Mouse (Mus musculus) heart, embryonic 16.5 days (tissue): Measurements from ENCODE around the gene Zfp462. TPM values are rescaled to one million over a fixed set of nuclear protein-coding genes. Genes with fewer than 3 reads are reported as not detected.

ENCODE experiments used
- ATAC-seq: fragments of 200-750 bp; cut with Nextera tagmentation; replicated peaks from 2 replicates; pipeline ENCODE4 v1.8.0; 2017; ENCODE audit warnings: moderate number of reproducible peaks; ENCODE audit not compliant: insufficient read depth, low FRiP score; ENCODE audit errors: extremely low read depth
- H3K27ac ChIP-seq: fragments of 300-500 bp; sonication (generic); 2 replicates; pipeline ENCODE4 v1.5.1; 2014; ENCODE audit warnings: mild to moderate bottlenecking, low read length, control low read depth, moderate library complexity
- H3K27me3 ChIP-seq: fragments of 300-500 bp; sonication (generic); 2 replicates; pipeline ENCODE4 v1.6.1; 2014; ENCODE audit warnings: low read length, mixed read lengths; ENCODE audit not compliant: control insufficient read depth, insufficient read depth
- H3K36me3 ChIP-seq: fragments of 300-500 bp; sonication (generic); 2 replicates; pipeline ENCODE4 v1.6.1; 2014; ENCODE audit not compliant: control insufficient read depth, insufficient read depth
- H3K4me1 ChIP-seq: fragments of 300-500 bp; sonication (generic); 2 replicates; pipeline ENCODE4 v1.6.1; 2014; ENCODE audit warnings: low read length, mixed read lengths; ENCODE audit not compliant: control insufficient read depth, insufficient read depth
- H3K4me2 ChIP-seq: fragments of 300-500 bp; sonication (generic); 2 replicates; pipeline ENCODE4 v1.6.1; 2014; ENCODE audit warnings: low read depth, mild to moderate bottlenecking, control low read depth, low read length
- H3K4me3 ChIP-seq: fragments of 300-500 bp; sonication (generic); 2 replicates; pipeline ENCODE4 v1.5.1; 2014; ENCODE audit warnings: mild to moderate bottlenecking, control low read depth, low read length
- H3K9ac ChIP-seq: fragments of 300-500 bp; sonication (generic); 2 replicates; pipeline ENCODE4 v1.6.1; 2014; ENCODE audit warnings: low read length, control low read depth
- H3K9me3 ChIP-seq: fragments of 300-500 bp; sonication (generic); replicated peaks from 2 replicates; pipeline ENCODE4 v1.6.1; 2016; ENCODE audit warnings: low read length; ENCODE audit not compliant: control insufficient read depth
- WGBS: fragments of 180-500 bp; shearing (Covaris S2); extraction: QIAGEN DNeasy Blood & Tissue Kit; methylation state at CpG from one replicate; pipeline ENCODE4 v1.1.7; 2014; 5-methylcytosine and 5-hydroxymethylcytosine counted together
- polyA plus RNA-seq: library from polyadenylated mRNA; unstranded; fragments of >200 nt; fragmentation: Nextera tagmentation; extraction: Ambion mirVana; gene quantifications from 2 replicates; pipeline ENCODE4 v1.2.1, GENCODE M21; 2015

Zfp462 gene
- polyA plus RNA-seq, 1 experiment from 2014 or later = 1.3 TPM

- H3K27ac ChIP-seq = no peak overlapping the region
- peaks cover 3% of the 10 kb centered on the region; the same call in 1 of the 2 replicates for H3K4me1 ChIP-seq
- no peak overlapping the region for H3K4me2 ChIP-seq
- no peaks in the 10 kb centered on the region for H3K36me3 ChIP-seq
- 47% methylated on average over 6 of the region's 6 CpGs for WGBS
- H3K27me3 ChIP-seq = no peaks in the 10 kb centered on the region
- no peak for ATAC-seq
- H3K4me3 ChIP-seq = no peak overlapping the region
- no peak overlapping the region for H3K9ac ChIP-seq
- H3K9me3 ChIP-seq = no peaks in the 10 kb centered on the region
Measured at GRCm38 (mm10) chr4:55088922-55089321, 144.1 kb downstream of the Zfp462 start.

- Histone ChIP-seq H3K9me3 (no peaks in the 10 kb centered on the region), H3K27me3 (no peaks in the 10 kb centered on the region), H3K4me3 (no peak overlapping the region), H3K9ac (no peak overlapping the region), H3K4me1 (no peaks in the 10 kb centered on the region), H3K4me2 (no peak overlapping the region), H3K27ac (no peak overlapping the region), H3K36me3 (no peaks in the 10 kb centered on the region)
- 54% methylated on average over 2 of the region's 2 CpGs for WGBS
- no peak for ATAC-seq
Measured at GRCm38 (mm10) chr4:55097157-55097556, 152.3 kb downstream of the Zfp462 start.

- Histone ChIP-seq H3K9ac (no peak overlapping the region), H3K4me1 (no peaks in the 10 kb centered on the region), H3K4me3 (no peak overlapping the region), H3K9me3 (no peaks in the 10 kb centered on the region), H3K27ac (no peak overlapping the region), H3K27me3 (no peaks in the 10 kb centered on the region), H3K4me2 (no peak overlapping the region), H3K36me3 (no peaks in the 10 kb centered on the region)
- ATAC-seq = no peak
- 64% methylated on average over 6 of the region's 6 CpGs for WGBS
Measured at GRCm38 (mm10) chr4:55098366-55098765, 153.5 kb downstream of the Zfp462 start.

DNA sequence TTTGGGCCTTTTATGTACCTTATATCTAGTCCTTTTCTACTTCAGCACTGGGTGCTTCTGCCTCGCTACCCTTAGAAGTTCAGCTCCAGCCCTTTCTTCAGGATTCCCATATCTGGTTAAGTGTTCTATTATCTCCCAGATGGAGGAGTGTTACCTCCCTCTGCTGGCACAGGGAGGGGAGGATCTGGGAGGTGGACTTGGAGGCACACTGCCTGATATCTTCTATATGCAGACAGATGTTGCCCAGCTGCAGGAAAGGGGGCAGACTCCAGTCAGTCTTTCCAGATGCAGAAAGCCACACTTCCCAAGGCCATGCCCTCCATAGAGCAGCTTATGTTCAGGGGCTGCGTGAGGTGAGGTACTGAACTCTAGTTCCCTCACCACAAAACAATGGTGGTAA, 156.0 kb downstream of the Zfp462 start:
- no peak overlapping the region for H3K4me2 ChIP-seq
- H3K27ac ChIP-seq = no peak overlapping the region
- no peak overlapping the region for H3K9ac ChIP-seq
- no peaks in the 10 kb centered on the region for H3K4me1 ChIP-seq
- no peak for ATAC-seq
- WGBS = 60% methylated on average over 2 of the region's 2 CpGs
- H3K27me3 ChIP-seq = no peaks in the 10 kb centered on the region
- no peaks in the 10 kb centered on the region for H3K9me3 ChIP-seq
- H3K36me3 ChIP-seq = no peaks in the 10 kb centered on the region
- no peak overlapping the region for H3K4me3 ChIP-seq

- no peak overlapping the region for H3K4me2 ChIP-seq
- no peak for ATAC-seq
- H3K4me3 ChIP-seq = no peak overlapping the region
- no peaks in the 10 kb centered on the region for H3K9me3 ChIP-seq
- H3K27me3 ChIP-seq = no peaks in the 10 kb centered on the region
- WGBS = 73% methylated on average over 9 of the region's 9 CpGs
- H3K4me1 ChIP-seq = no peaks in the 10 kb centered on the region
- H3K27ac ChIP-seq = no peak overlapping the region
- H3K9ac ChIP-seq = no peak overlapping the region
- H3K36me3 ChIP-seq = no peaks in the 10 kb centered on the region
Measured at GRCm38 (mm10) chr4:55101601-55102000, 156.8 kb downstream of the Zfp462 start.

DNA sequence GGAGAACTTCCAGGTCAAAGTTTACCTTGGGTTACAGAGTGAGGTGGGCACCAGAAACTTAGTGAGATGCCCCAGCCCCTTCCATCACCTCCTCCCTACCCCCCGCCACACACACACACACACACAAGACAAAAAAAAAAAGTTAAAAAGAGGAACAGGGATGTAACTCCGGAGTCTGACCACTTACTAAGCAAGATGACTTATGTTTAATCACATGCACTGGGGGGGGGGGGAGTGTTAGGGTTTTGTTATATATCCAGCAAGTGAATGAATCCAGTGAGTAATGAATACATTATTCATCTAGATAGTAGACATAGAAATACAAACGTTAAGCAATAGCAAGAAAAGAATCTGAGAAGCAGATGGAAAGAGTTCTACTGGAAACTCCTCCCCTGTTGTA, 157.5 kb downstream of the Zfp462 start:
- H3K27ac ChIP-seq = no peak overlapping the region
- 79% methylated on average over 3 of the region's 3 CpGs for WGBS

DNA sequence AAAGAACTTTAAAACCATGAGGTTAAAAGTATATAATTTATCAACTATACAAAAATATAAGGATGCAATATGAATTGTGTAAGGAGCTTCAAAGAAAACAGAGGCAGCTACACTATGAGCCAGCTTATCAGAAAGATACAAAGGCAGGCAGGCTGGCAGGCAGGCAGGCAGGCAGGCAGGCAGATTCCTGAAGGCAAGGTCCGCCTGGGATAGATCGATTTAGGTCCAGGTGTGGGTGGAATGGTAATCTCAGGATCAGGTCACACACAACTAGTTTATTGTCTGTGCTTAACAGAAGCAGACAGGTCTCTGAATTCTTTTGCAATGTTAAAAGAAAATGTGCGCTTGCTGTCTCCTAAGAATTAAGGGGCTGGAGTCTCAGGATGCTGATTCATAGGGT, 158.7 kb downstream of the Zfp462 start:
- Histone ChIP-seq H3K9me3 (no peaks in the 10 kb centered on the region), H3K4me3 (no peak overlapping the region), H3K9ac (no peak overlapping the region), H3K4me2 (no peak overlapping the region), H3K27ac (no peak overlapping the region), H3K4me1 (no peaks in the 10 kb centered on the region), H3K36me3 (no peaks in the 10 kb centered on the region), H3K27me3 (no peaks in the 10 kb centered on the region)
- WGBS = 53% methylated on average over 3 of the region's 3 CpGs
- no peak for ATAC-seq

More for the DNA sequence above, 157.5 kb downstream of the Zfp462 start:
- H3K36me3 ChIP-seq = no peaks in the 10 kb centered on the region
- no peak overlapping the region for H3K4me2 ChIP-seq
- H3K27me3 ChIP-seq = no peaks in the 10 kb centered on the region
- no peak overlapping the region for H3K9ac ChIP-seq
- no peak for ATAC-seq
- H3K4me3 ChIP-seq = no peak overlapping the region
- no peaks in the 10 kb centered on the region for H3K9me3 ChIP-seq
- H3K4me1 ChIP-seq = no peaks in the 10 kb centered on the region

GRCm38 (mm10) chr4:55117839-55118487, 173.1 kb downstream of the Zfp462 start:
- no peak overlapping the region for H3K4me2 ChIP-seq
- no peaks in the 10 kb centered on the region for H3K27me3 ChIP-seq
- H3K27ac ChIP-seq = no peak overlapping the region
- ATAC-seq = no peak
- no peaks in the 10 kb centered on the region for H3K9me3 ChIP-seq
- no peak overlapping the region for H3K9ac ChIP-seq
- 60% methylated on average over 10 of the region's 10 CpGs for WGBS
- no peak overlapping the region for H3K4me3 ChIP-seq
- no peaks in the 10 kb centered on the region for H3K36me3 ChIP-seq
- H3K4me1 ChIP-seq = no peaks in the 10 kb centered on the region

- no peak for ATAC-seq
- H3K36me3 ChIP-seq = no peaks in the 10 kb centered on the region
- no peaks in the 10 kb centered on the region for H3K9me3 ChIP-seq
- H3K4me3 ChIP-seq = no peak overlapping the region
- H3K4me1 ChIP-seq = peaks cover 4% of the 10 kb centered on the region
- no peak overlapping the region for H3K4me2 ChIP-seq
- WGBS = 64% methylated on average over 2 of the region's 2 CpGs
- no peak overlapping the region for H3K27ac ChIP-seq
- no peak overlapping the region for H3K9ac ChIP-seq
- H3K27me3 ChIP-seq = no peaks in the 10 kb centered on the region
Measured at GRCm38 (mm10) chr4:55121126-55121525, 176.3 kb downstream of the Zfp462 start.
